Mouse (Mus musculus) CD4-positive naive resting alpha-beta T cell, adult 76 days (primary cell): Measurements from ENCODE around the gene Pole. TPM values are rescaled to one million over a fixed set of nuclear protein-coding genes. Genes with fewer than 3 reads are reported as not detected.

Experiments used
- total RNA-seq: library from RNA; stranded (reverse); gene quantifications from one replicate; pipeline ENCODE4 v1.2.4, GENCODE M21; 2023

The Pole gene
- total RNA-seq, result 6.1 TPM

DNA sequence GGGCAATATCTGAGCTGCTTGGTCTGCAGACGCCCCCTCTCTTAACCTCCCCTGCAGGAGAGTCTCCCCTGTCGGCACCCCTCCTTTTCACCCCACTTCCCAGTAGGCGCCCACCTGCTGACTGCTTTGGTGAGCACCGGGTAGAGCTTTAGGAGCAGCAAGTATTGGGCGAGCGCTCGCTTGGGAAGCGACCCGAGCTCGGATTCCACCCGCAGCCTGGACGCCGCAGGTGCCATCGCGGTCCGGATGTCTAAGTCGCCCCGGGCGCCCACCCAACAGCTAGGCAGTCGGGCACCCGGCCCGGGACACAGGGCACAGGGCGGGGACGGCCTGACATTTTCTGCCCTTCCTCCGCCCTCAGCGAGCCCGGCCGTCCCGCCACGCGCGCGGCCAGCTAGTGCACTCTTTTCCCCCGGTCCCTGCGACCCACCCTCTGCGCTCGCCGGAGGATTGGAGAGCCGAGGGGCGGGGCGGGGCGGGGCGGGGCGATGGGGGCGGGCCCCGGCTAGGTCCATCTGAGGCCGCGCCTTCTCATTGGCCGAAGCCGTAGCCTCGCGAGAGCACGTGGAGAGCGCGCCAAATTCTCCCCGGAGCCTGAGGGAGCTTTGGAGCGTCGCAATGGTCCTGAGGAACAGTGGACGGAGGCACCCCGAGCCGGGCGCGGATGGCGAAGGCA, at the start of gene Pole, which contains the start of gene Pxmp2:
Pole (plus strand) TSS at position 537 of the 676 bp plus-strand sequence.
Pxmp2 (minus strand) TSS at position 417 of the 676 bp plus-strand sequence.

DNA sequence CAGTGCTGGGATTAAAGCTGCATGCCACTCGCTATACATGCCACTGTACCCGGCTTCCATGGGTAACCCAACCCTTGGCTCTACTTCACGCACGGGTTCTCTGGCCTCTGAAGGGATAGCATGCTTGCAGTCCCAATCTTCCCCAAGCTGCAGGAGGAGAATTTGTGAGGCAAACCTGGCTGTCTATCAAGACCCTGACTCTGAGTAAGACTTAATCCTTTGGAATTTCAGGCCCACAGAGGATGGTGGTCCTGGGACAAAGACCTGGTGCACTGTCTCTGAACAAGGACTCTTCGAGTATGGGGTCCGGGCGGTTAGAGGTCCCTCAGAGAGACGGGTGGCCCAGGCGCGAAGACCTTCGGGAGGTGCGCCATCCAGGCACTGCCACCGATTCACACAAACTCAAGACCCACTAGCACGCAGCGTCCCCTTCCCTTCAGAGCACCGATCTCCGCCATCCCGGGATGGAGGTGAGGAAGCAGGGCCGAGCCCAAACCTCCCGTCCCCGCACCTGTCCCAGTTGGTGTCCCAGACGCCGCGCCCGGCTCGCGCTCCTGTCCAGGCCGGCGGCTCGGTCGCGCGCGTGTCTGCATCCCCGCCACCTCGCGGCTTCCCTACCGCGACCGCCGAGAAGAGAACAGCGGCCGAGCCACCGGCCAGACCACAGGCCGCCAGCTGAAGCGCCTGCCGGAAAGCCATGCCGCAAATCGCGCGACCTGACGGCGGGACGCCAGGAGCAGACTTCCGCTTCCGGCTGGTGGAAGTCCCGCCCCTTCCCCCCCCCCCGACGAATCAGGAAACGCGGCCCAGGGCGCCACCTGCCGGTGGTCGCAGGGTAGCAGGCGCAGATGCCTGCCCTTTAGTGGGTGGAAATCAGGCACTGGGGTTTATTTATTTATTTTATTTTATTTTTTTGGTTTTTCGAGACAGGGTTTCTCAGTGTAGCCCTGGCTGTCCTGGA, 16.7 kb upstream of the Pole start, which contains the start of gene Pgam5:
Pgam5 (minus strand) TSS at position 773 of the 961 bp plus-strand sequence.

DNA sequence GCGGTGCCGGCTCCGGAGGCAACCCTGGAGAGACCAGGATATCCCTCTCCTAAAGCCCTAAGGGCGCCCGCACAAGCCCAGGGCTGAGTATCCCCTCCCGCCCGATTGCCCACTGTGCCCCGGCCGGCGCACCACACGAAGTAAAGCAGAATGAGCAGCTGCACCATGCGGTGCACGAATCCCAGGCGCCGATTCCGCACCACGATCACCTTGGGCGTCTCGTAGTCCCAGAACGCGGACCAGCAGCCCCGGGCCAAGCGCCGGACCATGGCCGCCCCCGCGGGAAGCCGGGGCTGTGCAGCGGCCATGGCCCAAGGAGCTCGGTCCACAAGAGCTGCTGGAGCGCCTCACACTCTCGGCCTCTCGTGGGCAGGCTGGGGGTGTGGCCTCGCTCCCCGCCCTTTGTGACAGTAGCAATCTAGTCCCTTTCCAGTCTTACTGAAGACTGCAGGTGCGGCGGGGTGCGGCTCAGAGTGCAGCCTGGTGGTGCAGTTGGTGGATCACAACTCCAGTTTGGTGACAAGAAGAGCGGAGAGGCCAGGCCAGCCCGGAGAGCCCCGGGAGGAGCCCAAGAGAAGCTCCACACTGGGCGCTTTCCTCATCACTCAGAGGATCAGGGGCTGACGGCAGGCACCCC, 56.7 kb downstream of the Pole start, which contains the start of gene P2rx2:
P2rx2 (minus strand) TSS at position 565 of the 637 bp plus-strand sequence.

DNA sequence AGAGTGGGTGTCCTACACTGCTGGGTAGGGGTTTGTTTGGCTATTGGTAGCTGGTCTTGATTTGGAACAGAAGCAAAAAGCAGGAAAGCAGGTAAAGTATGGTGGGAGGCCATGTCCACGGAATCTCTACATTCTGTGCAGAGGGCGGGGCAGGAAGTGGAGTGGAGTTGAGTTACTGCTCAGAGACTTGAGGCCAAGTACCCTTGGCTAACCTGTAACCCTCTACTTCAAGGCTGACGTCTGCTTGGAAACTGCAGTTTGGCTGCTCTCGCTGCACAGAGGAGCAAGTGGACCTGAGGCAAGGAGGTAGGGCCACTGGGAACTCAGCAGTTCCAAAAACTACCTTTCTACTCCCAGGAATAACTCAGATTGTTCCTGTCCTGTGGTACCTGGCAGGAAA, 58.4 kb downstream of the Pole start, which contains the start of gene Lrcol1:
Lrcol1 (plus strand) TSS at position 207 of the 400 bp plus-strand sequence.

Other genes with a start within 250 kb of the Pole start
- gene Gm17655, start 213.8 kb upstream of the Pole start, total RNA-seq, result 13.7 TPM
- 0.32 TPM for gene Gm35315, start 191.9 kb upstream of the Pole start, total RNA-seq
- 0.41 TPM for gene Plcxd1, start 186.3 kb upstream of the Pole start, total RNA-seq
- 84.8 TPM for gene Gtpbp6, start 178.1 kb upstream of the Pole start, total RNA-seq
- gene Zfp605, start 176.2 kb upstream of the Pole start, total RNA-seq, result 3.6 TPM
- 92.6 TPM for gene Chfr, start 150.5 kb upstream of the Pole start, total RNA-seq
- 32.5 TPM for gene Golga3, start 109.6 kb upstream of the Pole start, total RNA-seq
- 46.8 TPM for gene Ankle2, start 55.3 kb upstream of the Pole start, total RNA-seq
- gene Pgam5, start 16.4 kb upstream of the Pole start, total RNA-seq, result 39.0 TPM
- gene Pxmp2, start 120 bp upstream of the Pole start, total RNA-seq, result 1.2 TPM
- gene P2rx2, start 56.9 kb downstream of the Pole start, total RNA-seq, result 0.29 TPM
- gene Lrcol1, start 58.4 kb downstream of the Pole start, total RNA-seq, result not detected
- 199 TPM for gene Fbrsl1, start 162.2 kb downstream of the Pole start, total RNA-seq